Mouse (Mus musculus) hindlimb bud, embryonic 11.5 days (tissue): Measurements from ENCODE around the gene Mknk1.
A peak's percentile ranks its signal among the peaks of the same experiment; 100 is the strongest.

Experiments
- DNase-seq: peaks from one replicate; pipeline ENCODE4 v3.0.0-alpha.2; 2012; ENCODE audit warnings: low read depth, low spot score; ENCODE audit errors: extremely low spot score

Gene Mknk1

GRCm38 (mm10) chr4:115838696-115839641, at the start of gene Mknk1:
Gene Mknk1 (plus strand): TSS chr4:115839198.
- peak; percentile 77 for DNase-seq

- no peak for DNase-seq
Measured at GRCm38 (mm10) chr4:115790864-115791263, 48.1 kb upstream of the Mknk1 start.

- DNase-seq = no peak
Measured at GRCm38 (mm10) chr4:115795360-115795759, 43.6 kb upstream of the Mknk1 start.

DNA sequence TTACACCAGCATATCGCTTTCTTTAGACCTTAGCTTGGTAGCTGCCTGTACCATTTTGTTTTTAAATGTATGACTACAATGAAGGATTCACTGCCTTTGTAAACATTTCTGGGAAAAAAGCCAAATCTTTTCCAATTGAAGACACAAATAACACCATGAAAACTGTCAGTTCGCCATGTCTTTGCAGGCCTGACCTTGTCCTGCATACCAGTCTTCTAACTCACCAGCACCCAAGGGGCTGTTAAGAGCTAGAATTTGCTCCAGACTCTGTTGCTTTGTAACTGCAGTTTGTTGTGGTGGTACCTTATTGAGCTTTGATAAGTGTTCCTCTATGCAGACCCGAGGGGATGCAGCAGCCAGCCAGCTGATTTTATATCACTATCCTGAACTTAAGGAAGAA, 39.0 kb upstream of the Mknk1 start:
- no peak for DNase-seq

DNA sequence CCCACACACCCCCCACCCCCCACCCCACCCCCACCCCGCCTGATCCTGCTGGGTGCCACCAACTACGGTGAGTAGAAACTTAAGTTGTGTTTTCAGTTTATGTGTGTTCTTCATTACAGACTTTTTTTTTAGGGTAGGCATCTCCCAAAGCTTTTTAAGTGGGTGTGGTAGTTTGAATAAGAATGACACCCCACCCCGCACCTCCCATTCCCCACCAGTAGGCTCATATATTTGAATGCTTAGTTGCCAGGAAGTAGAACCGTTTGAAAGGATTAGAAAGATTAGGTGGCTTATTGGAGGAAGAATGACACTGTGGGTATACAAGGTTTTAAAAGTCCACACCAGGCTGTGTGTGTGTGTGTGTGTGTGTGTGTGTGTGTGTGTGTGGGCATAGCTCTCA, 26.7 kb upstream of the Mknk1 start:
- DNase-seq = no peak

- DNase-seq = no peak
Measured at GRCm38 (mm10) chr4:115815606-115816005, 23.4 kb upstream of the Mknk1 start.

- DNase-seq = no peak
Measured at GRCm38 (mm10) chr4:115820199-115820598, 18.8 kb upstream of the Mknk1 start.

DNA sequence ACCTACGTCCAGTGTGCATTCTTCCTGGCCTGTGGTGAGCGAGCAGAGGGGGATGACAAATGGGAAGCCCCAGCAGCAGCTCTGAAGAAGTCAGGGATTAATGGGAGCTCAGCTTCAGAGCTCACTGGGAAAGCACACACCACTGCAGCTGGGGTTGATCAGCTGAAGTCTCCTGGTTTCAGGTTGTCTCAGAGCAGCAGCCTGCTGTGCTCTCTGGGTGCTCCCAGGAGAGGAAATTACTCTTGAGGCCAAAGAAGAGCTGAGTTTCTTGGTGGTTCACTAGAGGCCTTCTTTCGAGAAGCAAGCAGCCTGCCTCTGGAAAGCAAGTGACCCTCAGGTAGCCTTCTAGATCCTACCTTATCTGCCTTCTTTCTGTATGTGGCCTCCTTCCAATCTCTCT, 18.1 kb upstream of the Mknk1 start:
- no peak for DNase-seq

DNA sequence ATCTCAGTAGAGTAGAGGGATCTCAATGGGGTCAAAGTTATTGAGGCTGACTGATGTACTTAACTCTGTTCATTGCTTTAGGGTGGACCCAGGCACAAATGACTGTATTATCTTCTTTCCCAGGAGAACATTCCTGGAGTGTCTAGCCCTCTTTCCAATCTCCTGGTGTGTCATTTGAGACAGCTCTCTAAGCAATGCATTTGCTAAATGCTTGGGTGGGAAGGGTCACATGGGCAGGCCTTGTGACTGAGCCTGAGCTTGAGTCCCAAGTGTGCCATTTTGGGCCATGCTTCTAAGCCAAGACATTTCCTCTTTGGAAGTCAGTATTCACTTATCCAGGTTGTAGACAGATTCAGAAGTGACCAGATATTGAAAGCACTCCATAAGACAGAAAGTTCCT, 17.6 kb upstream of the Mknk1 start:
- DNase-seq = no peak

DNA sequence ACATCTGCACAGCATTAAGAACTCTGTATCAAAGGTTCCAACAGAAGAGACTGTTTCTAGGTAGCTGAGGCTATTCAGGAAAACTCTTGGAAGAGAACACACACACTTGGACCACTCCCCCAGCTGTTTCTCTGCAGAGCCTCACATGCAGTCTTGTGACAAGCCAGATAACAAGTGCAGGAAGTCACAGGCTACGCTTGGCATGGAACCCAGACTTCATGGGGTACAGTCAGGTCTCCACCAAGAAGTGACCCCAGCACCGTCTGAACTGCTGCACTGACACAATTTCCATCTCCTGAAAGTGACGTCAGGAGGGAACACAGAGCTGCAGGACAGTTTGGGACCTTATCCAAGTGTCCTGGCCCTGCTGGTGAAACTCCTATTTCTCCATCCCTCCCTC, 17.1 kb upstream of the Mknk1 start:
- DNase-seq = no peak

DNA sequence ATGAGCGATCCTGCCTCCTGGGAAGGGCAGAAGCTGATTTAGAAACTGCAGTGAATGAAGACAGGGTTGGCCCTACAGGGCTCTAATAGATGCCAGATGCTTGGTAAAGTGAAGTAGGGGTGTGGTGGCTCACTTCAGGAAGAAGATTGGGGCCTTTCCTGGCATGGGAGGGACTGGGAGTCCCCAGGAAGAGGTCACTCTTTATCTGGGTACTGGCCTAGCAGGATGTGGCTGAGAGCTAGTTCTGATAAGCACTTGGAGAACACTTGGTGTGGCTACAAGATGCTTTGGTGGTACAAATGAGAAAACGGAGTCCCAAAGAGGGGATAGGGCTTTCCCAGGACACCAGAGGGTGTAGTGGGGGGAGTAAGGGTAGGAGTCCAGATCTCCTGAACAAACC, 14.8 kb upstream of the Mknk1 start:
- DNase-seq = no peak

DNA sequence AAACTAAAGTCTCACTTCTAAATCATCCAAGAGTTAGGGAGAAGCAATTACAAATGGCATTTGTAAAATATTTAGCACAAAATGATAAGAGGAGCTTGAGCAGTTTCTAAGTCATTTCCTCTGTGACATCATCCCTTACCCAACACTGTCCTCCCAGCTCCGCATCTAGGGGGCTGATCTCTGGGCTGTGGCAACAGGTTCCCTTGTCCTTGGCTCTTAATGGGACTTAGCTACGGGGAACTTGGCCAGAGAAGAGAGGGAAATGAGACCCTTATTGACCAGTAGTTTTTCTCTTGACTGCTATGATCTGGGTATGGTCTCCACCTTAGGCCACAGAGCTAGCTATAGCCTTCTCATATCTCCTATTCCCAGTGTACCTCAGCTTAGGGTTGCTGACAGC, 13.7 kb upstream of the Mknk1 start:
- no peak for DNase-seq

GRCm38 (mm10) chr4:115827066-115827465, 11.9 kb upstream of the Mknk1 start:
- DNase-seq = no peak

GRCm38 (mm10) chr4:115827535-115827887, 11.5 kb upstream of the Mknk1 start:
- DNase-seq = no peak

DNA sequence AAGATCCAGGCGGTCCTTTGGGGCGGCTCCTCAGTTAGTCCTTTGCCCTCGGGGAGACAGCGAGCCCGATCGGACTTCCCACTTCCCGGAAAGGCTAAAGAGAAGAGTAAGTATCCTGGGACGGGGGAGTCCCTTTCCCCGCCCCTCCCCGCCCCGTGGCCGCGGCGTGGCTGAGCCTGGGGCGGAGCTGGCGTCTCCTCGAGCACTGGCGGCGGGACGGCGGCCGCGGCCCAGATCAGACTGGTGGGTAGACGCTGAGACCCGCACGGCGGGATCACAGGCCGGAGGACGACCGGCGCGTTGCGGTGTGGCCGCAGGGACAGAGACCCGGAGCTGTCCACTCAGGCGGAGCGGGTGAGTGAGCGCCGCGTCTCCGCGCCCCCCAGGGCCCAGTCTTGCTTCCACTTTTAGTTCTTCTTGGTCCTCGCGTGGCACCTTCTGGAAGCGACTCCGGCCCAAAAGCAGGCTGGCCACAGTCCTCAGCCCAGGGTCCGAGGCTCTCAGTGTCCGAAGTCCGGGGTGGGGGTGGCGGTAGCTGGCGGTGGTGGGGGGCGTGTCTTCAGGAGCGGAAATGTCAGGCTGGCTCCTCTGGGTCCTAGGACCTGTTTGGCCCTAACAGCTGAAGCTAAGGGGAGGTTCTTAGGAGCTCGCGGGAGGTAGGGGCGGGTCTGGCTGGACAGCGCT, 11.0 kb upstream of the Mknk1 start, which contains the start of gene Mob3c:
Gene Mob3c (plus strand): TSS at position 205 of the 684 bp plus-strand sequence.
- DNase-seq = no peak

GRCm38 (mm10) chr4:115828572-115828902, 10.5 kb upstream of the Mknk1 start:
- DNase-seq = no peak

DNA sequence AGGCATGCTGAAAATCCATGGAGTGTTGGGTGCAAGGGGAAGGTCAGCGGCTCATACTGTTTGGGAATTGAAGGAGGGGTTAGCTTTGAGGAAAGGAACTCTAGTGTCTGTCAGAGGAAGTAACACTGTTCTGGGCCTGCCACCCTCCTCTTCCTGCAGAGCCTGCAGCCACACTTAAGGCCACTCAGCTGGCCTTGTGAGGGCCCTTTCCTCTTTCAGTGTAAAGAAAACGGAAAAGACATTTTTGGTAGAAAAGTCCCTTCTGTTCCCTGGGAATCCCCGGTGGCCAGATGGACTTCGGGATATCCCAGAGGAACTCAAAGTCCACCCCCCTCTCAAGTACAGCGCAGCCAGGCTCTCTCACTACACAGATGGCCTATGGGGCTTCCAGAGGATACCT, 8.5 kb upstream of the Mknk1 start:
- DNase-seq = no peak

DNA sequence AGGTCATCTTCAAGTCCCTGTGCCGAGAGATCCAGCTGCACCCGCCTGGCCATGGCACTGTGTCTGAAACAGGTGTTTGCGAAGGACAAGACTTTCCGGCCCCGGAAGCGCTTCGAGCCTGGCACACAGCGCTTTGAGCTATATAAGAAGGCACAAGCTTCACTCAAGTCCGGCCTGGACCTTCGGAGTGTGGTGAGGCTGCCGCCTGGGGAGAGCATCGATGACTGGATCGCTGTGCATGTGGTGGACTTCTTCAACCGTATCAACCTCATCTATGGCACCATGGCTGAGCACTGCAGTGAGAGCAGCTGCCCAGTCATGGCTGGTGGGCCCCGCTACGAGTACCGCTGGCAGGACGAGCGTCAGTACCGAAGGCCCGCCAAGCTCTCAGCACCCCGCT, 7.8 kb upstream of the Mknk1 start:
- no peak for DNase-seq

DNA sequence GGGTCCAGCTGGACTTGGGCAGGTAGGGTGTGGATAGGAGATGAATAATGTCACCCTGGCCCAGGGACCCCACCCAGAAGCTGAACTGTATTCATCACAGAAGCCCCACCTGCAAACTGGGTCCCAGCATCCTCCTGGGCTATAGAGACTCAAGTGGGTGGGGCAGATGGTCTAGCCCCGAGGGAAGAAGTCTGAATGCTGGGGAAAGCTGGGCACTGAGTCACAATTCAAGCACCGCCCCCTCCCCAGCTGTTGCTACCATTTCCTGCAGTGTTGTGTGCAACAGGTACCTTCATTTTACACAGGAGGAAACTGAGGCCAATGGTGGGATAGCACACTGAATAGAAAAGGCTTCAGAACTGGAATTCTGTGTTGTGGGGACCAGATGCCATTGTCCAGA, 7.0 kb upstream of the Mknk1 start:
- DNase-seq = no peak

DNA sequence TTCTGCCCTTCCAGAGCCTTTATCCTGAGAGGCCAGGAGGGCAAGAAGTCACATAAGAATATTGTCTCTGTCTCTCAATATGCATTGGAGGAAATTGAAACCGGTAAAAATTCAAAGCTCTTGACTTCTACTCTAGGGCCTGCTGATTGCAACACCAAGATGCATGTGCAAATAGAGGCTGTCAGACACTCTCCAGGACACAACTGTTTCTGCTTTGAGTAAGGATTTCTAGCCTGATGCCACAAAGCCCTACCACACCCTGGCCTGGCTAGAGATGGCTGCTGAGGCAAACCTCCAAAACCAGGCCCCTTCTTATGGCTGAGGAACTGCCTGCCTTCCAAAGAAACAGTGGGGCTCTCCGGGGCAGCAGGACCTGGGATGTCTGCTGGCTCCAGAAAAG, 3.4 kb upstream of the Mknk1 start:
- no peak for DNase-seq

GRCm38 (mm10) chr4:115838196-115838595, 802 bp upstream of the Mknk1 start:
- DNase-seq = no peak

GRCm38 (mm10) chr4:115839956-115840355, 958 bp downstream of the Mknk1 start:
- no peak for DNase-seq
